Mouse (Mus musculus) layer of hippocampus, adult 9-11 months (tissue): ENCODE measurements at regions not wholly inside any gene's neighbourhood (a gene's known extent, or its start where the extent isn't known, plus 50 kb on each side); places are given as distances from the start of the nearest gene placed in this dataset.

Experiments
- DNase-seq: peaks from one replicate; pipeline ENCODE4 v3.0.0; 2022

DNA sequence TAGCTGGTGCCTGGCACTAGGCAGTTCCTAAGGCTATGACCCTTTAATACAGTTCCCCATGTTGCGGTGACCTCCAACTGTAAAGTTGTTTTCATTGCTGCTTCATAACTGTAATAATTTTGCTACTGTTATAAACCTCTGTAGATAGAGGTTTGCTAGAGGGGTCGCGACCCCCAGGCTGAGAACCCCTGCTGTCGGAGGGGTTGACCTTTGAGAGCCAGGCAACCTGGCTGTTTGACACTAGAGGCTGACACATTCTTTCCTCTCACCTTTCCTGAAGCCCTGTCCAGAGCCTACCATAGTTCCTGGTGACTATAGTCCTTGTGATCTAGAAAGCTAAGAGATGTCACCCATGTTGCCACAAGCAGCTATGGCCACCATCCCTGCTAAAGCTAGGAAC is 272.9 kb downstream of the Matn1 start:
- no peak for DNase-seq

DNA sequence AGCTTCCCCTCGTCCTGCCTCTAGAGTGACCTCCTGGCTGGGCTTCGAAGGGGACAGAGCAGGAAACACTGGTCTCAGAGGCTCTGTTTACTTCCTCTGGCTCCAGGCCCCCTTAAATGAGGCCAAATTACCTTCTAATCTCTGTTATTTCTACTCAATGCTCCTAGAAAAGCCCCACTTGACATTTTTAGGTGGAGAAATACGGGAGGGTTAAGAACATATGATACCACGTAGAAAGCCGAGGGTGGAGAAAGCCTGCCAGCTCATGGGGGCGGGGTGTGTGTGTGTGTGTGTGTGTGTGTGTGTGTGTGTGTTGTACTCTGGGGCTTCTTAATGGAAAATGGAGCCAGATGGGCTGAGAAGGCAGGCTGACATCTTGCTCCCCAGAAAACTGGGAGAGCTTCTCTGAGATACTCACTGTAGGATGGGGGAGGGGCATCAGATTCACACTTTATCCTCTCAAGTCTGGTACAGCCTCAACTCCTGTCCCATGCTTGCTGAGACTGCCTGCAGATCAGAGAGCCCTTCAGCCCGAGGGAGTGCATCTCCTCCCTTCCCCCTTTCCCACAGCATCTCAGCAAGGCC is 273.5 kb downstream of the Matn1 start:
- peak; percentile 32 for DNase-seq

DNA sequence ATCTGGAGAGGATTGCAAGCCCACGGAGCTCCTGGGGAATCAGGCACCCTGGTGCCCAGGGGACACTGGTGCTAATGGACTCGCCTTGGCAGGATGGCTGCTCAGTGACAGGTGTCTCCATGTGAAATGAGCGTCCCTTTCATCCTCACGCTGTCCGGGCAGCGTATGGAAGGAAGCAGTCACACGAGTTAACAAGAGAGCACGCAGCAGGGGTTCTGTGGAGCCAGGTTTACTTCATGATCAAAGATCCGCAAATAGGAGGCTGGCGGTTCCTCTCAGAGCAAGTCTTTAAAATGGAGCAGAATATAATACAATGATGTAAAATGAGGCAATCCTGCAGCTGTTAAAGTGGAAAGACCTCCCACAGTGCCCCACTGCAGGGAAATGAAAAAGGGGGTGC is 276.8 kb downstream of the Matn1 start:
- no peak for DNase-seq

DNA sequence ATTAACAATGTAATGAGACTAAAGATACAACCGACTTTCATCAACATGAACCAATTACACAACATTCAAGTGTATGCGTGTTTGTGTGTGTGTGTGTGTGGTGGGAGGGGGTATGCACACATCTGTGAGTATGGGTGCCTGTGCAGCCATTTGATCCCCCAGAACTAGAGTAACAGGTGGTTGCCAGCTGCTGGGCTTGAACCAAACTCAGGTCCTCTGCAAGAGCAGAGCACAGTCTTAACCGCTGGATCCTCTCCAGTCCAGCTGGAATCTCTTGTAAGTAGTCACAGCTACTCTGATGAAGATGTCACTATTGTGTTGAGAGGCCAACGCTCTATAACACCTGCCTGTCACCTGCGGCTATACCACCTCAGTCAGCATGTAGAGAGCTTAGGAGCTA is 286.2 kb downstream of the Matn1 start:
- DNase-seq, result no peak

DNA sequence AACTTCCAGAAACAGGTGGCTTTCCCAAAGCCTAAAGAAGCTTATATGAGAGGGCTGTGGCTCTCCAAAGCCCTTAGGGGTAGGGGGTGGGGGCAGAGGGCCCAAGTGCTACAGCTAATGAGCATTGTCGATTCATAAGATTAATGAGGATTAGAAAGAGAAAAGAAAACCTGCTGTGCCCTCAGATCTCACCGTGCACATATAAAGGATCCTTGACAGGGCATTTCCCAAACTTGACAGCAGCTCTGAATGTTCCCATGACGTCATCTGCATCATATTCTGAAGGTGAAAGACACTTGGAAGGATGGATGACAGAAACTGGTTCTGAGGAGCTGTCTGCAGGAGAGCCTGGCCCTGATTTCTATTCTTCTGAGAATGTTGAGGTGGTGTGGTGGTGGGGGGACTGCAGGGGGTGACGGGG is 292.4 kb downstream of the Matn1 start:
- DNase-seq, result no peak

DNA sequence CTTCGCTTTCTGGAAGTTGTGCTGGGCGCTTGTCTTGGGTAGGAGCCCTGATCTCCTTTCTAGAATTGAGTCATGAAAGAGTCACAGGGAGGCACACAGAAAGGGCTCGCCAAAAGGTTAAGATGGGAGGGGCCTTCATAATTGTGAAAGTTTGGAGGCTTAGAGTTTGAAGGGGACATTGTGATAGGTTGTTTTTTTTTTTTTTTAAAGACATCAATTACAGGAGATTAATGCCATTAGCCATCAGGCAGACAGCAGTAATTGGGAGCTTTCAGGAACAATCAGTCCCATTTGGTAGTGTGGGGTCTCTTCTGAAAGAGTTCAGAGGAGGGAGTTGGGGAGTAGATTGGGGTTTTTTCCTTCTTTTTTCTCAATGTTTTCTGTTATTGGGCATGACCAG is 294.4 kb downstream of the Matn1 start:
- no peak for DNase-seq

DNA sequence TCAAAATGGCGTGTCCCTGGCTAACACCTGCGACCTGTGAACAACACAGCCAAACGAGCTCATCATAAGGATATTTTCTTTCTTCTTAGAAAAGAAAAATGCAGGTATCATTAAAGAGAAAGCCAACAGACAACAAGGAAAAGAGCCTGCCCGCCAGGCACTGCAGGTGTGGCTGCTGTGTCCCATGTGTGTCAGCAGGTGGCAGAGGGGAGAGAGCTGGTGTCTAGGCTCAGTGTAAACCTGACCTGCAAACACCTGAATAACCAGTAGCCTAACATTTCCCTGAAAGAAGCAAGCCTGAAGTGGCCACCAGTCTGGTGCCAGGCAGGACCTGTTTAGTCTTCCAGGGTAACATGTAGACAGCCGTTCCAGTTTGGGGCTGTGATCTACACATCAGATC is 294.9 kb downstream of the Matn1 start:
- DNase-seq, result no peak

DNA sequence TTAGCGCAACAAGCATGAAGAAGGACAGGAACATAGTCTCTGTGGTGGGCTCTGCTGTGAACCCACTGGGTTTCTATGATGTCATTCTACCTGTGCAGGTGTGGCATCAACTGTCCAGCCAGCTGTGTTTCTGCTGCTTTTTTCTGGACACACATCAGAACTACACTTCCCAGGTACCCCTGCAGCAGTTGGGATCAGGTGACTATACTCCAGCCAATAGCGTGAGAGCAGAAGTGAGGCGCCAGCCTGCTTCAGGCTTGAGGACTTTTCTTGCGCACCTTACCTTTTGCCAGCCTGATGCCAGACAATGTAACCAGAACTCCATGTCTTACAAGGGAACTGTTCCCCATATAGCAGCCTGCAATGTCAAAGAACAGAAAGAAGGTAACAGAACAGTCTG is 296.3 kb downstream of the Matn1 start:
- DNase-seq, result no peak

DNA sequence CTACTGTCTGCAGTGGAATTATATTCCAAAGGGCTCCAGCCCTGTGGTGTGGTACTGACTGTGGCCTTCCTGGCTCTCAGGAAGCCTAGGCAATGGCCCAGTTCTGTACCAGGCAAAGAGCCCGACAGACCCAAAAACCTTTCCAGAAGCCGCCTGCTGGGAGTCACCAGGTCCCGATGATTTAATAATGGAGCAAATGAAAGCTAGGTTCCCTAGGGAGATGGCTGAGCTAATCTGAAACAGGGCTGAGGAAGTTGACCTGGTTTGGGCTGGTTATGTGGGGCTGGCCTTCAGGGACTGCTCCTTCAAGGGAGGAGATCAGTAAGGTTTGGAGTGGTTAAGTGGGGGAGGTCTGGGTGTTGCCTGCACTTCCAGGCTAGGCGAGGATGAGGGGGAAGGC is 298.1 kb downstream of the Matn1 start:
- no peak for DNase-seq

DNA sequence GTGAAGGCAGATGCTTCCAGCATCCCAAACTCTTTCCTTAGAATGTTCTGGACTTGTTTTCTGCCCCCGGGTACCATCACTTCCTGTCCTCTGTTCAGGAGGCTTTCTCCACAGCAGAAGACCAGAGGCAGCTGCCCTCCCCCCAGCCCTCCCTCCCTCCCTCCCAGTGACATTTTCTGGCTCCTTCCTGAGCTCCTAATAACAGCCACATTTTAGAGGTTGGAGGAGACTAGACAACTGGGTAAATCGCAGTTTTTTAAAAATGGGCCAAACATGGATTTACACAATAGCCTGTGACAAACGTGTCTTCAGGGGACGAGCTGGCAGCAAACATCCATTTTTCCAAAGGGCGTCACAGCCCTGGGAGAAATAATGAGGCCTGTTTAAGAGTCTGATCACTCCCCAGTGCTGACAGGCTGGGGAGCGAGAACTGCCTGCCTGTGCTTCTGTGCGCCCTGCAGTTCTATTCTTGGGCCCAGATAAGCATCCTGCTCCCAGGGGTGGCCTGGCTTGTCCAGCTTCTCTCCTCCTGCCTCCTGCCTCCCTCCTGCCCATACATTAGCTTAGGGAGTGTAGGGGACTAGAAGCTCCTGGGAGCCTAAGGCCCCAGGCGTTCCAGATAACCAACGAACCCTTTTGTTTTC is 299.7 kb downstream of the Matn1 start:
- DNase-seq, result peak; percentile 28

DNA sequence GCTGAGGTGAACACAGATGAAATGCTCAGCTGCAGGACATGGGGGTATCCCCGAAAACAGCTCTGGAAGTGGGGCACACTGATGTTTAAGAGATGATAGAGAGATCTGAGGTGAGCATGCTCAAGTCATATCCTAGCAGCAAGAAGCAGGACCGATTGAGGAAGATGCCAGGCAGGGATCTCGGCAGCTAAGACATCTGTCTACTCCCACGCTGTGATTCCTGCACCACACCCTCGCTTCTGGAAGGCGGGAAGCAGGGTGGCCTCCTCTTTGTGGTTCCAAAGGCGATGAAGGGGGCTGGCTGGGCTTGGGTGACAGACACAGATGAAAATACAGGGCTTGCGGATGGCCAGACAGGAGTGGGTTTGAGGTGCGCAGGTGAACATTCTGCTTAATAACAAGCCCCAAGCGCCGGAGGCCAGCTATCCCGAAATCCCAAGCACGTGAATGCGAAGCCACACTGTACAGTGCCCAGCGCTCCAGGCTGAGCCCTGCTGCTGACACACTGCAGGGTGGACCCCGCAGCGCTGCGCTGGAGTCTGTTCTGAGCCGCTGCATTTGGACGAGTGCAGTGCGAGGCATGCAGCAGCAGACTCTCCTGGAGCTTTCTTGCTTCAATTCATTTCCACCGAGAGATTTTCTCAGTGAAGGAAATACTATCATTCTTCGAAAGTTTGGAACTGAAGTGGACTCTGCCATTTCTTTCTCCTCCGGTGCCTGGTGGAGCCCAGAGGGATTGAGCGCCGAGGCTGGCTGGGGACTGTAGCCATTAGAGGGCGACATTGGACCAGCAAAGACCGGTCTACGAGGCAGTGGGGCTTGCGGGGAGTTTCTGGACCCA is 308.6 kb downstream of the Matn1 start:
- peak; percentile 59 for DNase-seq

DNA sequence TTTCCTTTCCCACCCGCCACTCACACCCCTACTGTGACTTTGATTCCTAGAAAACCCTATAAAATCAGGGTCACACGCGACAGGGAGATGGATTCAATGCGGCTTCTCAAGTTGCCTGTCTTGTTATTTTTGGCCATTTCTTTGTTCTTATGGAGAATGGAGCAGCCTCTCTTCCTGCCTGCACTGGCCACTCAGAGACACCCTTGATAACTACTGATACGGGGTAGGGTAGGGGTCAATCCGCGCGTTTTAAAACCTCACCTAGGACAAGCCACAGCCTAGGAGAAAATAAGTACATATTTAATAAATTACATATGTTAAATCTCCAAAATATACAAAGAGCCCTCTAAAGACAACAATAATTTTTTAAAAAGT is 309.2 kb downstream of the Matn1 start:
- no peak for DNase-seq

DNA sequence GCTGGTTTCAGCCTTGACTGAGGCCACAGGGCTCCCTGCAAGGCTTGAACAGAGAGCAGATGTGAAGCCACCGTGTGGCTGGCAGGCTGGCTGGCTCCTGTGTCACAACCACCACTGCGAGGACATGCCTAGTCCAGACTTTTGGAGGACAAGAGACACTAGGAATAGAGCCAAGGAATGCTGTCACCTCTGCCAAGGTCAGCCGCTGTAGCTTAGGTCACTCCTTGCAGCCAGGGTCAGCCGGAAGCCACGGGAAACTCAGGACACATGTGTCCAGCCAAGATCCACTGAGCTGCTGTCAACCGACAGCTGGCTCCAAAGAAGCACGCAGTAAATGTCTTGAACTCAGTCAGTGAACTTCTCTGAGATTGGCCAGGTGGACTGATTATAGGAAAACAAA is 310.1 kb downstream of the Matn1 start:
- DNase-seq, result no peak

DNA sequence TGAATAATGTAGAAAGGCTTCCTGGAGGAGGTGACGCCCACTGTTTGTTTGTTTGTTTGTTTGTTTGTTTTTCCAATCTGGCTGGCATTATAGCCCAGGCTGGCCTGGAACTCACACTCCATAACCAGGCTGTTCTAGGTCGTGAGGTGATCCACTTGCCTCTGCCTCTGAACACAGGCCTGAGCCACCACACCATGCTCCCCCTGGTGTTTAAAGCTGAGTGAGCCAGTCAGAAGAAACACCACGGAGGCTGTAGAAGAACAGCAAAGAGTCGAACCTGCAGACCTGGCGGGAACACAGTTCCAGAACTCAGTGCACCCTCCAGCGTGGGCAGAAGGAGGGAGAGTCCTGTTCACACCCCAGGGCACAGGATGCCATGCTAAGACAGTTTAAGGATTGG is 310.5 kb downstream of the Matn1 start:
- no peak for DNase-seq

DNA sequence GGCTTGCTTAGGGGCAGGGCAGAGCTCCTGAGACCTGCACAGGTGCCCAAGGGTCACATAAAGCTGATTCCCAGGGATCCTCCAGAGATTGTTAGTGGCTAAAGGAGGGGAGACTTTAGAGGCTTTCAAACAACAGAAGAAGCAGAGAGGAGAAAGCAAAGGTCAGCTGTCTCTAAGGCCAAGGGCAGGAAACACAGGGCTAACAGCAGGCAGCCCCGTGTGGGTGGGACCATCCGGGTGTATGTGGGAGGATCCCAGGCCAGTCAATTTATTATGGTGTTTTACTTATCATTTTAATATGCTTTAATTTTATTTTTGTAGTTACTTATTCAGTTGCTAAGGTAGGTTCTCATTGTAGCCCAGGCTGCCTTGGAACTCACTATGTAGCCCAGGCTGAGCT is 317.1 kb downstream of the Matn1 start:
- no peak for DNase-seq

DNA sequence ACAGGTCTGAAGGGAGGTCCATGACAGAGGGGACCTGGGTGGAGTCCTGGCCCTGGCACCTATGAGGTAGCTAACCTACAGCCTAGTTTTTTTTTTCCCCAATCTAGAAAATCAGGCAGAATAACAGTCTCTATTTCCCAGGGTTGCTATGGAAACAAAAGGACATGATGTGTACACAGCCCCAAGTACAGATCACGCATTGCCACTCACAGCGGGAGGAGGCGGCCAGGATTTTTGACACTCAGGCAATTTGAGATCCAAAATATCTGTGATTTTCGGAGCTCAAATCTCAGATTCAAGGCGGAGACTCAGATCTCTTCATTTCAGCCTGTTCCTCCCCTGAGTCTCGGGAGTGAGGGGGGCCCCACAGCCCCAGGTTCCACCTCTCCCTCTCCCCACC is 318.7 kb downstream of the Matn1 start:
- DNase-seq, result no peak

DNA sequence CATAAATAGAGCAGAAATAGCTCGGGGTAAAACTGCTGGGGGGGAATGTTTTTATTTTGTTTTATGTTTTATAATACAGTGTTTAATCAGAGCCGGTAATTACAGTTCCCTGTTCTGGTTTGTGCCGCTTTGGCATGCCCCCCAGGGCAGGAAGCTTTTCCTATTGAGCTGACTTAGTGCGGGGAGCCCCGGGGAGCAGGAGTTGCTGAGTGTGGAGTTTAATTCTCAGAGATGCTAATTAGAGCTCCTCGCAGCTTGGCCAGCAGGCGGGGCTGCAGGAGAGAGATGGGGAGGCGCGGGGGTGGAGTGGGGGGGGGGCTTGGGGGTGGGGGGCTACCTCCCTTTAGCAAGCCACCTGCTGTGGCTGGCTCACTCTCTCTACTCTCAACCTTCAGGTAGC is 322.6 kb downstream of the Matn1 start:
- DNase-seq, result no peak

DNA sequence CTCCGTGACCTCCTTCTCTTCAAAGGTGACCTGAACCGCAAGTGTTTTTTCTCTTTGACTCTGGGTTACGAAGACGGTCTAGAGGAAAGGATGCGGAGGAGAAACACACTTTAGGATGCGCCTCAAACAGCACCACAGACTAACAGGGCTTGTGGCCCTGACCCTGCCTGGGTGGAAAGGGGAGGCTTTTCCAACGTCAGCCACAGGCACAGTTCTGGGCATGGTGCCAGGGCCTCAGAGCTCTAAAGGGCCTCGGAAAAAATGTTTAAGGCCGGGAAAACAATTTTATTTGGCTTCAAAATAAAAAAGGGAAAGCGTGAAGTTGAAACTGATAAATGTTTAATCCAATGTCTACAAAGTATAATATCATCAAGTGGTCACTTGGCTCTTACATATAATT is 323.6 kb downstream of the Matn1 start:
- DNase-seq, result no peak

DNA sequence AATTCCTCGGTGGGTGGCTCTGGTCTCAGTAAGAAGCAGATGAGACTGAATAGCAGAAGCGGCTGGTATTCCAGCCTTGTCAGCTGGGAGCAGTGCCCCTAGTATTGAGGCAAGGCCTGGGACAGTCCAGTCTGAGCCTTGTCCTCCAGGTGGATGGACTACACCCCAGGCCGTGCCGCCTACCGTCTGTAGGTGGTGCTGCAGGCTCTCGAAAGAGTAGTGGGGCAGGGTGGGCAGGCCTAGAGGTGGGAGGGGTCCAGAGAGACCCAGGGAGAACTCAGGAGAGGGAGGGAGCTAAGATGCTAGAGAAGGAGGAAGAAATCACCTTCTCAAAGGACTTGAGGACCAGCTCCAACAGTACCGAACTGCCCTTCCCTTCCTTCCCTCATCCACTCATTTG is 326.0 kb downstream of the Matn1 start:
- no peak for DNase-seq

DNA sequence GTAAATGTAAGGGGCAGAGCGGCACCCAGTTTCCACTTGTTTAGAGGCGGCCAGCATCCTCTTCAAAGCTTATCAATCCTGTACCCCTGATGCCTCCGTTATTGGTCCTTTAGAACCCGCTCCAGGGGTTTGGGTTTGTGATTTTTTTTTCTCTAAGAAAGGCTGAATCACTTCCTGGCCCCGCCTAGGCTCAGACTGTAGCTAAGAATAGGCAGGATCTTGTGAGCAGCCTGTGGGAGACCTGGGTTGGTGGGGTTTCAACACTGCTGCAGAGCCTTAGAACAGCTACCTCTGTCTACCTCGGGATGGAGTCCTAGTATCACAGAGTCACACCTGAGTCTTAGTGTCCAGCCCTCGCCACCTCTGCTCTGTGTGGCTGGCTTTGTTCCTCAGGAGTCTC is 327.9 kb downstream of the Matn1 start:
- no peak for DNase-seq

DNA sequence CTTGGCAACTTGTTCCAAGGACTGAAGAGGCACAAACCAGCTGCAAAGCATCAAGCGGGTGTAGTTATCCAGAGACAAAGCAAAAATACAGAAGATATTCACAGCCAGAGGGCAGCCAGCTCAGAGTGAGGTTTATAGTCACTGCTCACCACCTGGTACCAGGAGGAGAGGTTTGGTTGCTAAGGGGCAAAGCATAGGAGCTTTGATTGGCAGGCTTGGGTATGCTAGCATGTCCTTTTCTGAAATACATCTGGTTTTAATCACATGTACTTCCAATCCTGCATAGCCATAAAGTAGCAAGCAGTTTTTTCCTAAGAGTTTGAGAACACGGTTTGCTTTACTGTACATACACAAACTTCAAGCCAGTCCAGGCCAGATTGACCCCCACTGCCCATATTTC is 349.4 kb downstream of the Matn1 start:
- no peak for DNase-seq

DNA sequence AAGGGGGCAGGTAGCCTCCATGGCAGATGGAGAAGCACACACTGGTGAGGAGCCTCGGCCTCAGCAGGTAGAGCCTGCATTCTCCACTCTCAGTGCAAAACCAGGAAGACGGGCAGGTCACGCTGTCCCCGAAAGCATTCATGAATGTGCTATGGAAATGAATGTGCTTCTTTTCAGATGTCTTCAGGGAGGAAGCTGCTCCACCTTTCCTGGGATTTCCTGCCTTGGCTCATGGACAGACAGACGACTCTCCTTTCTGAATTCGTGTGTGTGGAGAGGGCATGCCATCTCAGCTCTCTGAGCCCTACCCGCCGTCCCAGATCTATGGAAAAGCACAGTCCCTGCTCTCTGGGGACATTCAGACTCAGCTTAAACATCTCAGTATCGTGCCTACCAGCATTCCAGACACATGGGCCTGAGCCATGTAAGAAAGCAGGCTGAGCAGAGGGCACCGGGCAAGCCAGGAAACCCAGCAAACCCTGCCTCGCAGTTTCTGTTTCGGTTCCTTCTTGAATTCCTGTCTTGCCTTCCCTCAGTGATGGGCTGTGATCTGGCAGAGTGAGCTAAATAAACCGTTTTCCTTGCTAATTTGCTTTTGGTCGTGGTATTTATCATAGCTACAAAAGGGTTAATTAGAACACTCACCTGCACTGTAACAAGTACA is 354.0 kb downstream of the Matn1 start:
- DNase-seq, result no peak

DNA sequence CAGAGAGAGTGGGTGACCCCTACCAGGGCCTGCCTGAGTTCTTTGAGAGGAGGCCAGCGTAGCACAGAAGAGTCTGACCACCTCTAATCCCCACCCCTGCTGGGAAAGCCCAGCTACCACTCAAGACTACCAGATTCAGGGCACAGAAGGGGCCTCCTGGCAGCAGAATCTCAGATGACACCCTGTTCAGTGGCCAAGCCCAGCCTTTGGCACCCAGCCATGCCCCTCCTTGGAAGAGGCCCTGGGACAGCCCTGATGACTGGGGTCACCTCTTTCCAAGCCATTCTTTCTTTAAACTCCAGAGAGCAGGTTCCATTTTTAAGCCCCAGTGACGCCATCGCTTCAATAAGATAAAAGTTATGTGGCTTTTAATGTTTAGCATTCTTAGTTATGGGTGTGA is 359.8 kb downstream of the Matn1 start:
- DNase-seq, result no peak

DNA sequence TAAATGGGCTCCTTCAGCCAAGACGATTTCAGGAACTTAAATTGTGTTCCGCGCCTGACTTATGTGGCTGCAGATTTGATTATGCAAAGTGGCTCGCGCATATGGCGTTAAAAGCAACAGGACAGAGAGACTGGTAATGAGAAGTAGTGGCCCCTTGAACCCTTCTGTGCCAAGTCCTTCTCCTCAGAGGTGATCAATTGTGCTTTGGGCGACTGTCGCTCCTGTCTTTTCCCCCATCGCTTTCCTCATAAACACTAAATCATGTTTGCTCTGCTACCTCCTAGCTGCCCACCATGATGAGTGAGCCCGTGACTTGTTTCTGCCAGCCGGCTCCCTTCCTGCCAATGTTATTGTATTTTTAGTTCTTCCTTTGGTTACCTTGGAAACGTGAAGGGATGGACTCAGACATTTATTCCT is 360.2 kb downstream of the Matn1 start:
- DNase-seq, result peak; percentile 79
